Mouse (Mus musculus) CH12.LX (cell line): ENCODE data around the gene Vpreb1.

Source experiments
- CHD2 ChIP-seq: IDR thresholded peaks from 2 replicates; pipeline ENCODE4 v1.6.1; 2011; ENCODE audit warnings: low read length, improper control_type of control experiment
- CTCF ChIP-seq, 2 experiments: IDR thresholded peaks in 1 of 2; conservative IDR thresholded peaks in 1 of 2; 2 replicates each; pipeline ENCODE4 v1.5.1; 2011 to 2012; ENCODE audit warnings: low read depth in 2 of 2, low read length in 2 of 2, improper control_type of control experiment in 1 of 2, inconsistent platforms in 1 of 2, mild to moderate bottlenecking in 1 of 2, moderate library complexity in 1 of 2
- ELF1 ChIP-seq: IDR thresholded peaks from 2 replicates; pipeline ENCODE4 v1.6.1; 2014; ENCODE audit warnings: low read depth, mild to moderate bottlenecking, inconsistent platforms, low read length, improper control_type of control experiment
- EP300 ChIP-seq: IDR thresholded peaks from 2 replicates; pipeline ENCODE4 v1.6.1; 2011; ENCODE audit warnings: low read length, improper control_type of control experiment
- JUN ChIP-seq: IDR thresholded peaks from 2 replicates; pipeline ENCODE4 v1.6.1; 2011; ENCODE audit warnings: low read depth, mild to moderate bottlenecking, low read length, improper control_type of control experiment, moderate library complexity; ENCODE audit not compliant: insufficient read depth
- KAT2A ChIP-seq: IDR thresholded peaks from 2 replicates; pipeline ENCODE4 v1.6.1; 2012; ENCODE audit warnings: low read length, improper control_type of control experiment, inconsistent platforms; ENCODE audit not compliant: insufficient replicate concordance
- MAX ChIP-seq: IDR thresholded peaks from 2 replicates; pipeline ENCODE4 v1.6.1; 2011; ENCODE audit warnings: low read length, improper control_type of control experiment
- MYC ChIP-seq: IDR thresholded peaks from 2 replicates; pipeline ENCODE4 v1.6.1; 2011; ENCODE audit warnings: low read depth, mild to moderate bottlenecking, improper control_type of control experiment, low read length
- POLR2A ChIP-seq: IDR thresholded peaks from 2 replicates; pipeline ENCODE4 v1.6.1; 2011; ENCODE audit warnings: low read depth, mild to moderate bottlenecking, improper control_type of control experiment, low read length
- POLR2AphosphoS2 ChIP-seq: IDR thresholded peaks from 2 replicates; pipeline ENCODE4 v1.6.1; 2011; ENCODE audit warnings: low read depth, low read length, improper control_type of control experiment
- SMC3 ChIP-seq: IDR thresholded peaks from 2 replicates; pipeline ENCODE4 v1.6.1; 2011; ENCODE audit warnings: low read depth, low read length, improper control_type of control experiment
- ZNF384 ChIP-seq: IDR thresholded peaks from 2 replicates; pipeline ENCODE4 v1.6.1; 2012; ENCODE audit warnings: low read depth, low read length, improper control_type of control experiment, inconsistent platforms

GRCm38 (mm10) chr16:16896382-16897055, 25.9 kb upstream of the Vpreb1 start, which contains the start of gene Ppm1f:
- TF ChIP-seq POLR2A (peak; percentile 96), ZNF384 (no peak), CTCF (conservative IDR thresholded peaks at IDR 0.05 in 1 of 2, IDR thresholded peaks at IDR 0.05 in 1 of 2; ENCODE audit: low read depth in 2 of 2, low read length in 2 of 2) (peak; percentile 59 to 95; a peak in 3 of 4 replicates), SMC3 (peak; percentile 88), EP300 (no peak), MYC (peak; percentile 49; the same call in 1 of the 2 replicates), KAT2A (no peak), ELF1 (peak; percentile 88), JUN (no peak), POLR2AphosphoS2 (peak; percentile 95), CHD2 (peak; percentile 65), MAX (0 out of 2 replicates have a peak, but pooled peaks have one; percentile 37)
